Mouse (Mus musculus) MEL (cell line): Measurements from ENCODE around the gene Sh3glb2. TPM values are rescaled to one million over a fixed set of nuclear protein-coding genes. Genes with fewer than 3 reads are reported as not detected.

ENCODE experiments used
- DNase-seq: peaks from one replicate; pipeline ENCODE4 v3.0.0; 2011; ENCODE audit warnings: low read depth, low spot score
- H3K27ac ChIP-seq: 2 replicates; pipeline ENCODE4 v1.5.1; 2012; ENCODE audit warnings: low read depth, mild to moderate bottlenecking, control low read depth, low read length, moderate library complexity; ENCODE audit not compliant: control insufficient read depth
- H3K27me3 ChIP-seq, 2 experiments: fragments of 150-350 bp in 1 of 2; sonication (generic) in 1 of 2; 2 replicates each; pipeline ENCODE4 v1.6.1; 2012; ENCODE audit warnings: low read length in 2 of 2, mild to moderate bottlenecking in 2 of 2, improper control_type of control experiment in 1 of 2, moderate library complexity in 1 of 2; ENCODE audit not compliant: insufficient read depth in 2 of 2, control insufficient read depth in 1 of 2
- H3K36me3 ChIP-seq, 2 experiments: 2 replicates each; pipeline ENCODE4 v1.6.1; 2012 to 2014; ENCODE audit warnings: low read length in 2 of 2, improper control_type of control experiment in 1 of 2, inconsistent platforms in 1 of 2, mild to moderate bottlenecking in 1 of 2; ENCODE audit not compliant: insufficient read depth in 2 of 2, control insufficient read depth in 1 of 2
- H3K4me1 ChIP-seq, 2 experiments: fragments of 150-350 bp in 1 of 2; sonication (generic) in 1 of 2; 2 replicates each; pipeline ENCODE4 v1.6.1; 2012; ENCODE audit warnings: low read length in 2 of 2, improper control_type of control experiment in 1 of 2, mild to moderate bottlenecking in 1 of 2; ENCODE audit not compliant: insufficient read depth in 2 of 2, control insufficient read depth in 1 of 2
- H3K4me3 ChIP-seq, 2 experiments: fragments of 150-350 bp in 1 of 2; sonication (generic) in 1 of 2; 2 replicates each; pipeline ENCODE4 v1.5.1; 2012; ENCODE audit warnings: low read depth in 2 of 2, low read length in 2 of 2, mild to moderate bottlenecking in 2 of 2, moderate library complexity in 2 of 2, control low read depth in 1 of 2, improper control_type of control experiment in 1 of 2; ENCODE audit not compliant: control insufficient read depth in 1 of 2, insufficient read depth in 1 of 2
- H3K79me2 ChIP-seq: 2 replicates; pipeline ENCODE4 v1.6.1; 2012; ENCODE audit warnings: mild to moderate bottlenecking, low read length, moderate library complexity; ENCODE audit not compliant: control insufficient read depth, poor library complexity, insufficient read depth
- H3K9ac ChIP-seq: 2 replicates; pipeline ENCODE4 v1.6.1; 2012; ENCODE audit warnings: low read depth, mild to moderate bottlenecking, control low read depth, low read length, moderate library complexity; ENCODE audit not compliant: control insufficient read depth, poor library complexity, severe bottlenecking
- H3K9me3 ChIP-seq: fragments of 150-350 bp; sonication (generic); replicated peaks from 2 replicates; pipeline ENCODE4 v1.6.1; 2012; ENCODE audit warnings: mild to moderate bottlenecking, low read length, improper control_type of control experiment, moderate library complexity; ENCODE audit not compliant: insufficient read depth
- CHD1 ChIP-seq: IDR thresholded peaks from 2 replicates; pipeline ENCODE4 v1.6.1; 2012; ENCODE audit warnings: low read depth, mild to moderate bottlenecking, inconsistent platforms, low read length, improper control_type of control experiment
- CHD2 ChIP-seq: IDR thresholded peaks from 2 replicates; pipeline ENCODE4 v1.6.1; 2011; ENCODE audit warnings: low read length, improper control_type of control experiment
- CTCF ChIP-seq, 3 experiments: IDR thresholded peaks in 2 of 3; conservative IDR thresholded peaks in 1 of 3; 2 replicates each; pipeline ENCODE4 v1.5.1; 2011 to 2012; ENCODE audit warnings: low read length in 3 of 3, low read depth in 2 of 3, mild to moderate bottlenecking in 2 of 3, improper control_type of control experiment in 1 of 3, inconsistent platforms in 1 of 3, mixed read lengths in 1 of 3, moderate library complexity in 1 of 3; ENCODE audit not compliant: control insufficient read depth in 1 of 3, insufficient read depth in 1 of 3, poor library complexity in 1 of 3, severe bottlenecking in 1 of 3
- E2F4 ChIP-seq: IDR thresholded peaks from 2 replicates; pipeline ENCODE4 v1.6.1; 2011; ENCODE audit warnings: low read depth, low read length, improper control_type of control experiment, borderline replicate concordance
- ELF1 ChIP-seq: IDR thresholded peaks from 2 replicates; pipeline ENCODE4 v1.6.1; 2014; ENCODE audit warnings: low read depth, mild to moderate bottlenecking, inconsistent platforms, low read length, improper control_type of control experiment, moderate library complexity
- ETS1 ChIP-seq: IDR thresholded peaks from 2 replicates; pipeline ENCODE4 v1.6.1; 2012; ENCODE audit warnings: low read depth, mild to moderate bottlenecking, inconsistent platforms, low read length, improper control_type of control experiment, moderate library complexity
- GABPA ChIP-seq: IDR thresholded peaks from 2 replicates; pipeline ENCODE4 v1.6.1; 2012; ENCODE audit warnings: low read depth, mild to moderate bottlenecking, inconsistent platforms, low read length, improper control_type of control experiment, moderate library complexity
- GATA1 ChIP-seq: IDR thresholded peaks from 2 replicates; pipeline ENCODE4 v1.6.1; 2011; ENCODE audit warnings: low read depth, low read length, improper control_type of control experiment
- MAX ChIP-seq: IDR thresholded peaks from 2 replicates; pipeline ENCODE4 v1.6.1; 2011; ENCODE audit warnings: low read length, improper control_type of control experiment
- MAZ ChIP-seq: IDR thresholded peaks from 2 replicates; pipeline ENCODE4 v1.6.1; 2012; ENCODE audit warnings: low read depth, mild to moderate bottlenecking, inconsistent platforms, low read length, improper control_type of control experiment
- MEF2A ChIP-seq: IDR thresholded peaks from 2 replicates; pipeline ENCODE4 v1.6.1; 2014; ENCODE audit warnings: low read depth, mild to moderate bottlenecking, inconsistent platforms, low read length, improper control_type of control experiment; ENCODE audit not compliant: poor library complexity, insufficient replicate concordance, severe bottlenecking; ENCODE audit errors: extremely low read depth
- MYB ChIP-seq: IDR thresholded peaks from 2 replicates; pipeline ENCODE4 v1.6.1; 2011; ENCODE audit warnings: mild to moderate bottlenecking, low read depth, low read length, improper control_type of control experiment
- MYC ChIP-seq: IDR thresholded peaks from 2 replicates; pipeline ENCODE4 v1.6.1; 2011; ENCODE audit warnings: low read depth, mild to moderate bottlenecking, low read length, improper control_type of control experiment, moderate library complexity
- NELFE ChIP-seq: IDR thresholded peaks from 2 replicates; pipeline ENCODE4 v1.6.1; 2011; ENCODE audit warnings: low read depth, low read length, improper control_type of control experiment
- POLR2AphosphoS2 ChIP-seq: IDR thresholded peaks from 2 replicates; pipeline ENCODE4 v1.6.1; 2011; ENCODE audit warnings: low read length, improper control_type of control experiment
- RAD21 ChIP-seq: IDR thresholded peaks from 2 replicates; pipeline ENCODE4 v1.6.1; 2011; ENCODE audit warnings: mild to moderate bottlenecking, low read depth, low read length, improper control_type of control experiment
- RCOR1 ChIP-seq: IDR thresholded peaks from 2 replicates; pipeline ENCODE4 v1.6.1; 2012; ENCODE audit warnings: low read depth, mild to moderate bottlenecking, inconsistent platforms, low read length, improper control_type of control experiment
- SIN3A ChIP-seq: IDR thresholded peaks from 2 replicates; pipeline ENCODE4 v1.6.1; 2012; ENCODE audit warnings: low read length, improper control_type of control experiment, inconsistent platforms
- SMC3 ChIP-seq: IDR thresholded peaks from 2 replicates; pipeline ENCODE4 v1.6.1; 2011; ENCODE audit warnings: low read depth, low read length, improper control_type of control experiment
- TAL1 ChIP-seq: IDR thresholded peaks from 2 replicates; pipeline ENCODE4 v1.6.1; 2012; ENCODE audit warnings: mild to moderate bottlenecking, inconsistent platforms, low read length, moderate library complexity, mixed read lengths
- TBP ChIP-seq: IDR thresholded peaks from 2 replicates; pipeline ENCODE4 v1.8.0; 2011; ENCODE audit warnings: low read depth, low read length, improper control_type of control experiment
- TCF12 ChIP-seq: IDR thresholded peaks from 2 replicates; pipeline ENCODE4 v1.6.1; 2014; ENCODE audit warnings: low read depth, mild to moderate bottlenecking, inconsistent platforms, low read length, improper control_type of control experiment, moderate library complexity
- UBTF ChIP-seq: IDR thresholded peaks from 2 replicates; pipeline ENCODE4 v1.6.1; 2012; ENCODE audit warnings: low read depth, mild to moderate bottlenecking, inconsistent platforms, low read length, improper control_type of control experiment, moderate library complexity, borderline replicate concordance; ENCODE audit not compliant: insufficient read depth
- USF1 ChIP-seq: IDR thresholded peaks from 2 replicates; pipeline ENCODE4 v1.6.1; 2014; ENCODE audit warnings: low read depth, mild to moderate bottlenecking, inconsistent platforms, low read length, improper control_type of control experiment, moderate library complexity
- USF2 ChIP-seq, 2 experiments: IDR thresholded peaks; 2 replicates each; pipeline ENCODE4 v1.6.1; 2011 to 2012; ENCODE audit warnings: improper control_type of control experiment in 2 of 2, low read length in 2 of 2, borderline replicate concordance in 1 of 2, inconsistent platforms in 1 of 2, low read depth in 1 of 2, mild to moderate bottlenecking in 1 of 2; ENCODE audit not compliant: insufficient read depth in 1 of 2
- ZNF384 ChIP-seq: IDR thresholded peaks from 2 replicates; pipeline ENCODE4 v1.6.1; 2012; ENCODE audit warnings: low read depth, mild to moderate bottlenecking, inconsistent platforms, low read length, improper control_type of control experiment
- polyA plus RNA-seq, 2 experiments: library from polyadenylated mRNA; stranded (reverse) in 1 of 2; unstranded in 1 of 2; fragments of >175 nt in 1 of 2; fragments of >200 nt in 1 of 2; gene quantifications; 2 replicates each; pipeline versions ENCODE4 v1.2.1 to v1.2.4; 2012; ENCODE audit warnings: low replicate concordance in 2 of 2, low read depth in 1 of 2; ENCODE audit not compliant: insufficient read length in 2 of 2, insufficient read depth in 1 of 2, missing spikeins in 1 of 2
- total RNA-seq: library from RNA; depleted of rRNA; stranded (reverse); fragments of 300-350 nt; gene quantifications from 2 replicates; pipeline ENCODE4 v1.2.3, GENCODE M21; 2012

Gene Sh3glb2
- total and polyA plus RNA-seq, 3 experiments: 48.0 to 60.1 TPM; not detected in 1

- Histone ChIP-seq H3K27ac (no peak overlapping the region), H3K9me3 (no peaks in the 10 kb centered on the region), H3K4me1 (0 out of 4 replicates have a peak, but pooled peaks cover 0 to 2% of the 10 kb centered on the region in 2 experiments), H3K9ac (no peak overlapping the region), H3K27me3 (no peaks in the 10 kb centered on the region), H3K79me2 (peaks cover 15% of the 10 kb centered on the region), H3K36me3 (no peaks in the 10 kb centered on the region; a peak in 2 of 4 replicates), H3K4me3 (peak overlapping the region in 1 of 2 experiments; percentile 23; a peak in 1 of 4 replicates)
- TF ChIP-seq CHD2 (no peak), SIN3A (no peak), NELFE (no peak), MAX (no peak), MYC (no peak), RAD21 (no peak), ZNF384 (no peak), UBTF (no peak), E2F4 (no peak), CHD1 (no peak), CTCF (IDR thresholded peaks at IDR 0.05 in 2 of 3, conservative IDR thresholded peaks at IDR 0.05 in 1 of 3; ENCODE audit: control insufficient read depth in 1 of 3, insufficient read depth in 1 of 3, low read depth in 2 of 3, low read length in 3 of 3, poor library complexity in 1 of 3, severe bottlenecking in 1 of 3) (no peak), ELF1 (no peak), GATA1 (no peak), TCF12 (no peak), GABPA (no peak), MYB (no peak)
- DNase-seq: no peak
Observed at GRCm38 (mm10) chr2:30365281-30366069, 6.3 kb upstream of the Sh3glb2 start.

- peak within 1 kb of the TSS; percentile 14; the same call in 1 of the 2 replicates for H3K27ac ChIP-seq
- H3K27me3 ChIP-seq: no peaks in the 10 kb centered on the region
- peaks cover 0 to 2% of the 10 kb centered on the region in 2 experiments; a peak in 1 of 4 replicates for H3K4me1 ChIP-seq
- peaks cover 0 to 3% of the 10 kb centered on the region in 2 experiments; a peak in 2 of 4 replicates for H3K36me3 ChIP-seq
- peak within 1 kb of the TSS; percentile 84 to 94 for H3K4me3 ChIP-seq
- peaks cover 15% of the 10 kb centered on the region for H3K79me2 ChIP-seq
- peak; percentile 99 for DNase-seq
- no peaks in the 10 kb centered on the region for H3K9me3 ChIP-seq
- peak within 1 kb of the TSS; percentile 82 for H3K9ac ChIP-seq
- TF ChIP-seq USF2 (IDR thresholded peaks at IDR 0.05; ENCODE audit: borderline replicate concordance in 1 of 2, insufficient read depth in 1 of 2, low read depth in 1 of 2, low read length in 2 of 2): no peak
- no peak for TF ChIP-seq GABPA
- TF ChIP-seq TAL1: no peak
- TF ChIP-seq ETS1: peak; percentile 14; the same call in 1 of the 2 replicates
- TF ChIP-seq MYB: no peak
- peak; percentile 64; the same call in 1 of the 2 replicates for TF ChIP-seq POLR2AphosphoS2
- TF ChIP-seq USF1: peak; percentile 30; the same call in 1 of the 2 replicates
- peak; percentile 56; the same call in 1 of the 2 replicates for TF ChIP-seq TBP
- TF ChIP-seq RCOR1: no peak
- TF ChIP-seq CHD2: peak; percentile 29; the same call in 1 of the 2 replicates
- no peak for TF ChIP-seq CHD1
- peak; percentile 3; the same call in 1 of the 2 replicates for TF ChIP-seq TCF12
- TF ChIP-seq MAX: peak; percentile 73
- TF ChIP-seq MAZ: no peak
- TF ChIP-seq CTCF (IDR thresholded peaks at IDR 0.05 in 2 of 3, conservative IDR thresholded peaks at IDR 0.05 in 1 of 3; ENCODE audit: control insufficient read depth in 1 of 3, insufficient read depth in 1 of 3, low read depth in 2 of 3, low read length in 3 of 3, poor library complexity in 1 of 3, severe bottlenecking in 1 of 3): no peak
- TF ChIP-seq MEF2A: no peak
- no peak for TF ChIP-seq SMC3
- TF ChIP-seq NELFE: peak; percentile 71
- TF ChIP-seq SIN3A: peak; percentile 92
Observed at GRCm38 (mm10) chr2:30363773-30364650, 4.9 kb upstream of the Sh3glb2 start, which contains the start of gene Miga2. Gene Miga2 (plus strand): TSS chr2:30364233.
